Mouse (Mus musculus): Measurements from ENCODE around the gene Shpk.

GRCm38 (mm10) chr11:73169231-73169630, 30.0 kb upstream of the Shpk start:
- peak; percentile 81 for TF ChIP-seq CTCF (IDR thresholded peaks at IDR 0.05; ENCODE audit: low read depth)
- no peak for TF ChIP-seq EP300 (optimal IDR thresholded peaks at IDR 0.05)
